Mouse (Mus musculus): Measurements from ENCODE around the gene Klhdc7b. TPM values are rescaled to one million over a fixed set of nuclear protein-coding genes. Genes with fewer than 3 reads are reported as not detected.

Klhdc7b gene
- polyA plus RNA-seq, 1 experiment from 2014 or later = 0.05 TPM

DNA sequence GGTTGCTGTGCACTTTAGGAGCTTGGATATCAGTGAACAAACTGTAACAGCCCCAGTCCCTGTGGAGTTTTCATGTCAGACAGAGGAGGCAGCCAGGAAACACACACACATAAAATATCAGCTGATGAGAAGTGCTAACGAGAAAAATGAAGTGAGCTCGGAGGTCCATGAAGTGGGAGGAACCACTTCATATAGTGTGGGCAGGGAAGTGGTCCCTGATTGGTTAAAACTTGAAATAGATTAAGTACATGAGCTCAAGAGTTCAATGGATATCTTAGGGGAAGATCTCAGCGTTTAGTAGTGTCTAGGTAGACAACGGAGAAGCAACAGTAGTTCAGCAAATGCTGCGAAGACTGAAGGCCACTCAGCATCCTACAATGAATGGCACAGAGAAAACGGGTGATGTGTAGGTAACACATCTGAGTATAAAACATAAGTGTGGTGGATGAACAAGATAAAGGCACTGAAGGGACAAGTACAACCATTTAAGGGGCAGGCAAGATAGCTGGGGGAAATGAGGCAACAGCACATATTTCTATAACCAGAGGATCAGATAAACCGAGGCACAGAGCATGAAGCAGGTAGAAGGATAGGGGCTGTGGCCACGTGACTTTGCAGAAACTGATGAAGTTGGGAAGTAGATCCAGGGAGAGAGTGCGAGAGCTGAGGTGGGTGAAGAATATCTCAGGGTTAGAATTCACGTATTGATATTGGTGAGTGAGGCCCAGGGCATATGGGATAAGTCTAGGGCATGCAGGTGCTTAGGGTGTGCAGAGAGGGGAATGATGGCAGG lies 20.3 kb downstream of the Klhdc7b start:
- ATAC-seq (ENCODE audit: low FRiP score, low read depth) = no peak
- H3K4me1 ChIP-seq = no peaks in the 10 kb centered on the region
- no peak overlapping the region for H3K4me3 ChIP-seq
- H3K27me3 ChIP-seq = no peaks in the 10 kb centered on the region
- H3K9me3 ChIP-seq = peaks cover 15% of the 10 kb centered on the region; the same call in 1 of the 2 replicates
- no peak overlapping the region for H3K9ac ChIP-seq
- H3K27ac ChIP-seq = no peak overlapping the region
- no peaks in the 10 kb centered on the region for H3K36me3 ChIP-seq
- 78% methylated on average over 10 of the region's 10 CpGs for WGBS
- H3K4me2 ChIP-seq (replicated peaks) = no peak overlapping the region

DNA sequence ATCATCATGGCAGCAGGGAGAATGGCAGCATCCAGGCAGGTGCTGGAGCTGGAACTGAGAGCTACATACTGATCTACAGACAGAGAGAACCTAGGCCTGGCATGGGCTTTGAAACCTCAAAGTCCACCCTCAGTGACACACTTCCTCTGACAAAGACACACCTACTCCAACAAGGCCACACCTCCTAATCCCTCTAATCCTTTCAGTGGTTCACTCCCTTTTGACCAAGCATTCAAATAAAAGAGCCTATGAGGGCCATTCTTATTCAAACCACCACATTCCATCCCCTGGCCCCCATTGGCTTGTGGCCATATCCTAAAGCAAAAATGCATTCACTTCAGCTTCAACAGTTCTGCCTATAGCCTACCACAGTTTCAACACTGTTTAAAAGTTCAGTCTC lies 22.0 kb downstream of the Klhdc7b start:
- H3K4me2 ChIP-seq (replicated peaks) = no peak overlapping the region
- ATAC-seq (ENCODE audit: low FRiP score, low read depth) = no peak

DNA sequence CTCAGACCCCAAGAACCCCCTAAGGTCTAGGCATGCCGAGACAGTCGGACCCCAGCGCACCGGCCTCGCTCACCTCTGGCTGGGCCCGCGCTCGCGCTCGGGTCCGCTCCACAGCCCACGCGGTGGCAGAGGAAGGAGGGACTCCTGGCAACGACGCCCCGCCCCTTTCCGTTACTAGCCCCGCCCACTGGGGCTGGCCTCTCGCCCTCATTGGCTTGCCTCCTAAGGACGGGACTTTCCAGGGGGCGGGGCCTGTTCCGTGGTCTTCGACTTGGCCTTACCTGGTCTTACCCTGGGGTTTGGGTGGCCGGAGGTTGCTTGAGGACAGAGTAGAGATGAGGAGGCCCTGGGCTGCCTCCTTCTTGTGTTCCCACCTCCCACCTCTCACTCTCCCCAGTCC lies 25.4 kb downstream of the Klhdc7b start, which contains the start of gene Syce3:
TSS of gene Syce3 (minus strand) at position 386 of the 400 bp plus-strand sequence.
- Histone ChIP-seq H3K4me3 (no peak within 1 kb of the TSS), H3K4me1 (no peaks in the 10 kb centered on the region), H3K27ac (no peak within 1 kb of the TSS), H3K9me3 (peaks cover 15% of the 10 kb centered on the region; the same call in 1 of the 2 replicates), H3K27me3 (no peaks in the 10 kb centered on the region), H3K36me3 (no peaks in the 10 kb centered on the region), H3K4me2 (replicated peaks) (no peak within 1 kb of the TSS), H3K9ac (no peak within 1 kb of the TSS)
- ATAC-seq (ENCODE audit: low FRiP score, low read depth) = no peak
- WGBS = 82% methylated on average over 20 of the region's 24 CpGs

More for the DNA sequence above, 22.0 kb downstream of the Klhdc7b start:
- H3K4me3 ChIP-seq = no peak overlapping the region
- no peak overlapping the region for H3K27ac ChIP-seq
- H3K27me3 ChIP-seq = no peaks in the 10 kb centered on the region
- no peaks in the 10 kb centered on the region for H3K36me3 ChIP-seq
- peaks cover 15% of the 10 kb centered on the region; the same call in 1 of the 2 replicates for H3K9me3 ChIP-seq
- H3K4me1 ChIP-seq = no peaks in the 10 kb centered on the region
- no peak overlapping the region for H3K9ac ChIP-seq

DNA sequence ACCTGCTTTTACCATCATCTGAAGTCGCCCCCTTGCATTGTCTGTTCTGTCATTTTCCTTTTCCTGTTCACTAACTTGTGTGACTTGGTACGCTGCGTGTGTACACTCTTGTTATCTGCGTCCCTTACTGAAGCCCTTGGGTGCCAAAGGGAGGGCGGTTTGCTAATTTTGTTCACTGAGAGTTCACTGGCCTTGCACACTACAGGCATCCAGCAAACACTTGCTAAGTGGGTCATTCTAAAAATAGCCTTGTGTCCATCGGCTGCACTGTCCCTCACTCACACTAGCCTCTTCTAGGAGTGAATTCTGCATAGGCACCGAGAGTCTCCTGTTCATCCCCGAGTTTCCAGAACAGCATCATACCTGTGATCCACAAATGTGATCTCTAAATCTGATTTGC lies 30.6 kb downstream of the Klhdc7b start:
- Histone ChIP-seq H3K4me3 (no peak overlapping the region), H3K27ac (no peak overlapping the region), H3K9ac (no peak overlapping the region), H3K27me3 (no peaks in the 10 kb centered on the region), H3K4me2 (replicated peaks) (no peak overlapping the region), H3K36me3 (peaks cover 18% of the 10 kb centered on the region), H3K4me1 (no peaks in the 10 kb centered on the region), H3K9me3 (no peaks in the 10 kb centered on the region)
- WGBS = 89% methylated on average over 8 of the region's 8 CpGs
- no peak for ATAC-seq (ENCODE audit: low FRiP score, low read depth)

DNA sequence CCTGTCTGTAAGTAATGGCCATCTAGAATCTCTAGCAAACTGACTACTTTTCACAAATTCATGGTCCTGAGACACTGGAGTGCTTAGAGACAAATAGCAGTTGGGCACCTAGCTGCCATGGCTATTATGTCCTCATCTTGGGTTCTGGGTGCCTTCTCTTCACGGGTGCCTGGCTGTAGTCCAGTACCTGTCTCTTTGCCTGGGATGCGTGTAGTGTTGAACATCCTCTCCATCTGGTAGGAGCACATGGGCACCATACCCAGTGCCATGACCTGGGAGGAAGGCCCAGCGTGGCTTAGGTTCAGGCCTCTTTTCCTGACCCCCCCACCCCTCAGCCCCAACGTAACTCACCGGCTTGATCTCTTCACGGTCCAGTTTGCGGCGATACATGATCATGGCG lies 37.2 kb downstream of the Klhdc7b start:
- Histone ChIP-seq H3K27me3 (no peaks in the 10 kb centered on the region), H3K4me2 (replicated peaks) (no peak overlapping the region), H3K9ac (no peak overlapping the region), H3K27ac (no peak overlapping the region), H3K36me3 (peaks cover 32% of the 10 kb centered on the region), H3K4me1 (peaks cover 7% of the 10 kb centered on the region), H3K9me3 (no peaks in the 10 kb centered on the region), H3K4me3 (no peak overlapping the region)
- no peak for ATAC-seq (ENCODE audit: low FRiP score, low read depth)
- WGBS = 94% methylated on average over 9 of the region's 9 CpGs

DNA sequence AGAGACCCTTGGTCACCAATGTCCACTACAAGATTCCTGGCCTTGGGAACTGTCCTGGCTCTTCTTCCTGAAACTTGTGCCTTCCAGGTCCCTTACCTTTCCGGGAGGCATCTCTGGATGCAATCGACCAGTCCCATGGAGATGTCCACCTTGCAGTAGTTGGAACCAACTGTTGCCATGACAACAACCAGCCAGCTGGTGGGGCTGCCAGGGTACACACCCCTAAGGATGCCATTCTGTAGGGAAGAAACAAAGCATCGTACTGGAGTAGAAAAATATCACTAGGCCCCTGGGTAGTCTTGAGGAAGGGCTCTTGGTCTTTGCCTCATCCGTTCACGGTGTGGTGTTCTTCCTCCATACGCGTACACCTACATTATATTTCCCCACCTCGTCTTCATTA lies 39.9 kb downstream of the Klhdc7b start:
- ATAC-seq (ENCODE audit: low FRiP score, low read depth) = no peak
- H3K9ac ChIP-seq = no peak overlapping the region
- peaks cover 17% of the 10 kb centered on the region for H3K4me1 ChIP-seq
- no peaks in the 10 kb centered on the region for H3K9me3 ChIP-seq
- no peak overlapping the region for H3K4me3 ChIP-seq
- 83% methylated on average over 8 of the region's 8 CpGs for WGBS
- no peak overlapping the region for H3K4me2 ChIP-seq (replicated peaks)
- no peaks in the 10 kb centered on the region for H3K27me3 ChIP-seq
- no peak overlapping the region for H3K27ac ChIP-seq
- H3K36me3 ChIP-seq = peaks cover 35% of the 10 kb centered on the region

DNA sequence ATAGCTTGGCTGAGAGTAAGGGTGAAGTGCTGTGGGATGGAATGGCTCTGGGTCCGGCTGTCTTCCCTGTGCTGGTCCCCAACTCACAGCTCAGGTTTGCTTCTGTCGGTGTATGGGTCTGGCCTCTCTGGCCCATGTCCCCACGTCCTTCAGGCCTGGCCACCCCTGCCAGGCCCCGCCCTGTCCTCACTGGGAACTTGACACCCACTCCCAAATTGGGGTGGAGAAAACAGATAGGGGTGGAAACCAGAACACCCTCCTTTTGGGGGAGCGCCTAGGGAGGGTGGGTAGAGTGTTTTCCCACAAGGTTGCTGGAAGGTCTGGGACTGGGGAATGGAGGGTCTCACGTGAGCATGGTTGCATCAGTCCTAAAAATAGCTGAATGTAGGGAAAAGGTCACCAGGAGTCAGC lies 41.0 kb downstream of the Klhdc7b start, which contains the start of gene Cpt1b:
TSS of gene Cpt1b (minus strand) at position 153 of the 411 bp plus-strand sequence.
- peaks cover 22% of the 10 kb centered on the region for H3K4me1 ChIP-seq
- H3K27me3 ChIP-seq = no peaks in the 10 kb centered on the region
- H3K4me3 ChIP-seq = no peak within 1 kb of the TSS
- peaks cover 26% of the 10 kb centered on the region for H3K36me3 ChIP-seq
- H3K4me2 ChIP-seq (replicated peaks) = peak within 1 kb of the TSS; percentile 28; the same call in 1 of the 2 replicates
- 27% methylated on average over 6 of the region's 6 CpGs for WGBS
- ATAC-seq (ENCODE audit: low FRiP score, low read depth) = no peak
- H3K27ac ChIP-seq = no peak within 1 kb of the TSS
- no peaks in the 10 kb centered on the region for H3K9me3 ChIP-seq
- peak within 1 kb of the TSS; percentile 31; the same call in 1 of the 2 replicates for H3K9ac ChIP-seq

DNA sequence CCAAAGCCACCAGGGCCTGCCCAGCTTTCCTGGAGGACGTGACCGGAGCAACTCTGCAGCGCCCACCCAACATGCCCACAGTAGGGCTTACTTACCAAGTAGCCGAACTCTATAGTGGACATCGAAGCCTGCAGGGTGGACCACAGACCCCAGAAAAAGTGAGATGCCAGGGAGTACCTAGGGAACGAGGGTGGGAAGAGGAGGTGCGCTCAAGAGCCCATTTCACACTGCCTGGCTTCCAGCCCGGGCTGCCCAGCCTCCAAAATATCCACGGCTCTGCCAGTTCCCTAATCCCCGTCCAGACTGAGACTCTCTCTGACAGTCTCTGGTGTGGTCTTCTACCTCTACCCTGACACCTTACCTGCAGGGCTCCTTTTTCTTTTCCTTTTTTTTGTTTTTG lies 42.0 kb downstream of the Klhdc7b start:
- Histone ChIP-seq H3K27ac (no peak overlapping the region), H3K9me3 (no peaks in the 10 kb centered on the region), H3K9ac (no peak overlapping the region), H3K36me3 (peaks cover 26% of the 10 kb centered on the region), H3K4me1 (peaks cover 22% of the 10 kb centered on the region), H3K4me2 (replicated peaks) (no peak overlapping the region), H3K4me3 (no peak overlapping the region), H3K27me3 (no peaks in the 10 kb centered on the region)
- 94% methylated on average over 10 of the region's 10 CpGs for WGBS
- no peak for ATAC-seq (ENCODE audit: low FRiP score, low read depth)

DNA sequence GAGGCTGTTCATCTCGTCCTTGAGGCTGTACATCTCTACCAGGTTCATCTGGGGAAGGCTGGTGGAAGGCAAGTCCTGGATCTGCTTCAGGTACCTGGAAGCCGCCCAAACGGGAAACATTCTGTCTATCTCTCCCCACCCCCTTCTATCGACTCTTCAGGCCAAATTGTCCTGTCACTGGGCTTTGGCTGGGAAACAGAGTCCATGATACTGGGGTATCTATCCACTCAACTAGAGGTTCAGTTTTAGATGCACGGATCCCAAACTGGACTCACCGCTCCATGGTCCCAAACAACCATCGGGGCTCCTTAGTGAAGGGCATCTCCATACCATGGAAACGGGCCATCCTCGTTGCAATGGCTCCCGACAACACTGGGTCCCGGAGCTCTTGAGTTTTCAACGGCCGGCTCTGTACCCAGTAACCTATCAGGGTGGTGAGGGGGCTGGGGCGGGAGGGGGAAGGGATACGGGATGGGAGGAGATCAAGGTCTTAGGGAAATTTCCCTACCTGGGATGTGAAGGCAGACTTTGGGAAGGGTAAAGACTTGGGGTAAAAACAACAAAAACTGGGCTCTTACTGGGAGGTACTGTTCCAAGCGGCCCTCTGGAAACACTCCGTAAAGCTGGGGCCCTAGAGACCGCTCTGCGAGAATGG lies 43.5 kb downstream of the Klhdc7b start:
- Histone ChIP-seq H3K27me3 (no peaks in the 10 kb centered on the region), H3K9me3 (no peaks in the 10 kb centered on the region), H3K36me3 (peaks cover 26% of the 10 kb centered on the region), H3K4me1 (peaks cover 22% of the 10 kb centered on the region), H3K4me2 (replicated peaks) (peak overlapping the region; percentile 91), H3K9ac (peak overlapping the region; percentile 75), H3K27ac (no peak overlapping the region), H3K4me3 (peak overlapping the region; percentile 77)
- no peak for ATAC-seq (ENCODE audit: low FRiP score, low read depth)
- 82% methylated on average over 19 of the region's 19 CpGs for WGBS

DNA sequence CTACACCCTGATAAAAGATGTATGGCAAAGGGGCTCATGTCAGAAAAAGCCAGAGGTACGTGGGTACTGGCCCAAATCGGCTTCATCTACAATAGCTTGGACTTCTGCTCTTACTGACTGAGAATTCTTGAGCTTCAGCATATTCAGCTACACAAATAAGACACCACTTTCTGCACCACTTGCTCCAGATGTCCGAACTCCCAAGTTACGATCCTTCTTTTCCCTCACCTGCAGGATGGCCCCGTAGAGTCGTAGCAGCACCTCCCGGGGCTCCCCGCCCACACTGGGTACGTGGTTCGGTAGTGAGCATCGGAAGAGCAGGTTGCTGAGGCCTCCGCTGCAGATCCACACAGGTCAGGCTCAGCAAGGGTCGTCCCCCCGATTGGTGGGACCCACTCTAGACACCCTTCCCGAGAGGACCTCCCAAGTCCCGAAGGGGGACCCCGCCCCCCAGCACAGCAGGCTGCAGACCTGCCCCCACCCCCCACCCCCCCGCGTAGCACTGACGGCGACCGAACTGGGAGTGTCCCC lies 44.2 kb downstream of the Klhdc7b start:
- Histone ChIP-seq H3K27me3 (no peaks in the 10 kb centered on the region), H3K9ac (peak overlapping the region; percentile 75), H3K4me1 (peaks cover 22% of the 10 kb centered on the region), H3K9me3 (no peaks in the 10 kb centered on the region), H3K4me3 (peak overlapping the region; percentile 77), H3K27ac (no peak overlapping the region; the same call in 1 of the 2 replicates), H3K4me2 (replicated peaks) (peak overlapping the region; percentile 91), H3K36me3 (peaks cover 26% of the 10 kb centered on the region)
- peak; percentile 55; the same call in 1 of the 2 replicates for ATAC-seq (ENCODE audit: low FRiP score, low read depth)
- WGBS = 4% methylated on average over 22 of the region's 22 CpGs

DNA sequence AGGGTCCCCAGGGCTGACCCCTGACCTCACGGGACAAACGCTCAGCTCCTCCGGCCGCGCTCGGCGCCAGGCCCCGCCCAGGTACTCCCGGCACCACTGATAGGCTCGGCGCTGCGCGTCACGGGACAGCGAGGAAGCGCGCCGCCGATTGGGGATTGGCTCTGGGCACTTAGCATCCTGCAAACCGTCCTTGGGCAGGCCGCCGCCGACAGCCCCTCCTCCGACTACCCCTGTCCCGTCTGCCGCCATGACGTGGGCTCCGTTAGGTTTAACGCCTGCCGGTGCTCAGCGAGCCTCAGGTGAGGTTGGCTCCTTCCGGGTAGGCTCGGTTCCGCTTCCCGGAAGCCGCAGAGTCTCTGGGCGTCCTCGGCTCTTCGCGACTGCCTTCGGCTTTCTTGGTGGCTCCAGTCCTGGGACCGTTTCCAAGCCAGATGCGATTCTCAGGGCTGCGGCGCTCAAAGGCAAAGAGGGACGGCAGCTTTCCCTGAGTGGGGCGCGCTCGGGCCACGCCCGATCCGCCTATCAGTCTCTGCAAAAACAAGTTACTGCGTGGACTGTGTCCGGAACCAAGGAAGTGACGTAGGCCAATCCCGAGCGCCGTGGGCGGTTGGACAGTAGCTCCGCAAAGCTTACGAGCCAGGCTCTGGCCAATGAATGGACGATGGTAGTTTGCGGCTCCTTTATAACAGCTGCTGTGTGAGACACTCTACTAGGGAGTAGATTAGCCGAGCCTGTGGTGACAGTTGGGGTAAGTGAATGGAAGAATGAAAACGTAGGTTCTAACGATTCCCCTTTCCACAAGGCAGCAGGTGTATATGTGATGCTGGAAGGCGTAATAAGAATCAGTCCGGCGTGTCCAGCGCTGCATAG lies 44.9 kb downstream of the Klhdc7b start, which contains the start of the genes C730034F03Rik, Gm44502 and Chkb:
TSS of gene C730034F03Rik (plus strand) at position 238 of the 870 bp plus-strand sequence.
TSS of gene Gm44502 (minus strand) at position 345 of the 870 bp plus-strand sequence.
TSS of gene Chkb (minus strand) at position 557 of the 870 bp plus-strand sequence.
- peaks cover 26% of the 10 kb centered on the region for H3K36me3 ChIP-seq
- peak within 1 kb of the TSS; percentile 75 for H3K9ac ChIP-seq
- peak; percentile 92 for ATAC-seq (ENCODE audit: low FRiP score, low read depth)
- H3K27me3 ChIP-seq = no peaks in the 10 kb centered on the region
- no peaks in the 10 kb centered on the region for H3K9me3 ChIP-seq
- H3K27ac ChIP-seq = peak within 1 kb of the TSS; percentile 93
- under 1% methylated on average over 70 of the region's 70 CpGs for WGBS
- peak within 1 kb of the TSS; percentile 77 for H3K4me3 ChIP-seq
- H3K4me1 ChIP-seq = peaks cover 22% of the 10 kb centered on the region
- H3K4me2 ChIP-seq (replicated peaks) = peak within 1 kb of the TSS; percentile 91

Measured in limb, embryonic 13.5 days (tissue).